Mouse (Mus musculus) 3T3-L1 (cell line): ENCODE results near the gene Etv6.

ENCODE experiments used
- DNase-seq: peaks from one replicate; pipeline ENCODE4 v3.0.0-alpha.2; 2015; ENCODE audit warnings: low read depth, low spot score

Etv6 gene

DNA sequence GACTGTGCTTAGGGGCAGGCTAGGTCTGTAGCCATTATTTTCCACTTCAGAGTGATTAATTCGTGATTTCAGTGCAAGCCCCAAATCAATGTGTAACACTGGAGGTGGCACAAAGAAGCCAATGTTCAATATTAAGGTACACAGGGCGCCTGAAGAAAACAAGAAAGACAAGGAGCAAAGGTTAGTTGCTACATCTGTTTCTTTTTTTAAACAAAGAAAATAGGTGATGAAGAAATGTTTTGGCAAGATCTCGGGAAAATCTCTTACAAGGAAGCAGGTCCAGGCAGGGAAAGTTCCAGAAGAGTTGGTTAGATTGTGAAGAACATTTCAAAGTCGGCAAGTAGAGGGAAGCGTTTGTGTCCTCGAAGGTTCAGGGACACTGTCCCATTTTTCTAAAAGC, 39.5 kb downstream of the Etv6 start:
- no peak for DNase-seq

DNA sequence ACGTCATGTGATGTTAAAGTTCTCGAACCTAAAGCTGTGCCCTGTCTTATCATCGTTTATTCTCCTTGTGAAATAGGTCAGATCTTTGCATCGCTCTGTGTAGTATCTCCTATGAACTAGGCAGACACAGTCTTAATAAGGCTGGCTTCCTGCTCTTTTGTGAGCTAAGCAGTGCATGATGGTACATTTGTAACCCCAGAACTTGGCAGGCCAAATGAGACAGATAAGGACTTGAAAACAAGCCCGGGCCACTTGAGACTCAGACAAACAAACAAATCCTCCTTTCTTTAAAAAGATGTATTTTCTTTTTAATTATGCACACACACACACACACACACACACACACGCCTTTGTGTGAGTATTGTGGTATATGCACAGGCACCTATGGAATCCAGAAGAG, 42.5 kb downstream of the Etv6 start:
- no peak for DNase-seq

DNA sequence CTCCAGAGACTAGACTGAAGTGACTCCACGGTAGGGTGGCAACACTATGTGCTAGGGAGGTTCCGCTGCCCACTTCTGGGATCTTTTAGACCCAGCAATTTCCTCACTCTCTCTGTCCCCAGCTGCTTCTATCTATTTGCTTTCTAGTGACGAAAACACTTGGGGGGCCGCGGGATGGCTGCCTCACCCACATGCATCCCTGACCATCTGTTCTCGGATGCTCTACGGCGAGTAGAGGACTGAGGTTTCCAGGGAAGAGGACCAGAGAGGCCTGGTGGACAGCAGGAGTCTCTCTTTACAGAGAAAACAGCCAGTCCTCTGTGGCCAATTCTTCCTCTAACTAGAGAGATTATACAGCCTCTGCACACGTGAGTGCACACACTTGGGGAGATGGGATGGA, 43.6 kb downstream of the Etv6 start:
- DNase-seq = no peak

DNA sequence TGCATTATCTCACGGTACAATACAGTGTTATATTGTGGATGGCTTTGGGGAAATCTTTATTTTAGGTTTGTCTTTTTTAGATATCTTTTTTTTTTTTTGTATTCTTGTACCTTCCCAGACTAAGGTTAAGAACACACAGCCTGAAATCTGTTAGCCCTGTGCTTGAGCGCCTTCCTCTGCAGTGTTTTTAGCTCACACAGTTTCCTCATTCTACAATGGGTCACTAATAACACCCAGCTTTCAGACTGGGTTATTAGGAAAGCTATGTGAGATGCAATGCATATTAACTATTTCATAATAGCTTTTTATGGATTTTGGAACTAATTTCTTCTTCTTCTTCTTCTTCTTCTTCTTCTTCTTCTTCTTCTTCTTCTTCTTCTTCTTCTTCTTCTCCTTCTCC, 44.1 kb downstream of the Etv6 start:
- no peak for DNase-seq

DNA sequence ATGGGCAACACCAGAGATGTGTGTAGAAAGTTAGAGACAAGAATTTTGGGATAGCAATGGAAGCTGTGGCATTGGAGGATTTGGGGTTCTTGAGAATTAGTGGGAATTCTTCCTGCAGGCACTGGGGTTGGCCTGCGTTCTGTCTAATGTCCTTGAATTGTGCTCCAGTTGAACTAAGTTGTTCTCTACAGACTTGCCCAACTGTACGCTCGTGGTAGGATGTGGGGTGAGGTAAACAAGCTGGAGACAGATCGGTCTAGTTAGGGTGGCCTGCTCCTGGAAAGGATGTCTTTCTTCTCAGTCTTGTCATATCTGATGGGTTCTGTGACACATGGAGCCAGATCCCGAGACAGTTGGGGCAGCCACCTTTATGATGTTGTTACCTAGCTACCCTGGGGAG, 45.4 kb downstream of the Etv6 start:
- no peak for DNase-seq

DNA sequence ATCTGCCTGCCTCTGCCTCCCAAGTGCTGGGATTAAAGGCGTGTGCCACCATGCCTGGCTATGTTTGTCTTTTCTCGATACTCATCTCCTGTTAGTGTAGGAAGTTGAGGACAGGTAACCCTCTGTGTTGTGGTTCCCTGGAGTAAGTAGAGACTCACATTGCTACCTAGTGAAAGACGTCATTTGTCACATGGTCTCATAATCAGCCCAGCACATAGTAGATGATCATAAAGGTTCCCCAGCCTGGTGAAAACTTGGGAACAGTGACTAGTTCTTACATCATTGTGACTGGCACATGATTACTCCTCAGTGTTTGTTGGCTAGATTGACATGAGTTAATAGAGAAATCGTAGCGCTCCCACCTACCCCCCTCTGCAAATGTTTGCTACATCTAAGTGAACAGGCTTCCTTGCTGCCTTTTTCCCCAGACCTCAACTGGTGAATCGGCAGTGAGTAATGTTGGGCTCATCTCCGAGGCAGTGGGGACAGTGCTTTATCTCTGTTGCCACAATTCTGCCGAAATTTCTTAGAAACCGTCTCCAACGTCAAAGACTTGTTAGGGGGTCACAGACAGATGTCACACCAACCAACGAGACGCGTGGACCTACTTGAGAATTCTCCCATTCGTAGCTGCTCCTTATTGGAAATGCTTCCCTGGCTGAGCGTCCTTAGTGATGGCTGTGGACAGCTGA, 46.9 kb downstream of the Etv6 start:
- DNase-seq = peak; percentile 66

DNA sequence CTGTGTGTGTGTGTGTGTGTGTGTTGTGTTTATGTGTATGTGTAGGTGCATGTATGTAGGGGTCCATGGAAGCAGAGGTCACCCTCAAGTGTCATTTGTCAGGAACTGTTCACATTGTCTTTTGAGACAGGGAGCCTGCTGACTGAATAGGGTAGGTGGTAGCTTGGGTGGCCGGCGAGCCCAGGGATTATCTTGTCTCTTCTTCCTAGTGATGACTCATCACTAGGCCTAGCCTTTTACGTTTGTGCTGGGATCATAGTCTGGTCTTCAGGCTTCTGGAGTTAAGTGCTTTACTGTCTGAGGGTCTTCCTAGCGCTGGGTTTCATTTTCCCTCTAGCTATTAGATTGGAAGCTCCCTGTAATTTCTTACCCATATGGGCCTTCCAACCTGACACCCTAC, 47.9 kb downstream of the Etv6 start:
- no peak for DNase-seq

DNA sequence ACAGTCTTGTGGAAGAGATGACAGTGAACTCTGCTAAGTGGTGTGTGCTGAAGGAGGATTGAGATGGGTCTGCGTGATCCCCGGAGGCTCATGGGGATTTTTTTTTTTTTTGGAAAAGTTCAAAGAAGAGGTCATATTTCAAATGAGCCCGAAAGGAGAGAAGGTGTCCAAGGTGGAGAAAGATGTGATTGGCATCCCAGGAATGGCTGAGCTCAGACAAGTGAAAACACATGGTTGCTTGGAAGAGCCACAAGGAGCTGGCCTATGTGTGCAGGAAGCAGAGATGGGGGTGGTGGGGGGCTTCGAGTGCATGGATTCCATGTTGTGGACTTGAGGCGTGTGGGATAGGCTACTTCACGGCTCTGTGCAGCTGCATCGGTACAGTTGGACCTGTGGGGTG, 50.9 kb downstream of the Etv6 start:
- no peak for DNase-seq

DNA sequence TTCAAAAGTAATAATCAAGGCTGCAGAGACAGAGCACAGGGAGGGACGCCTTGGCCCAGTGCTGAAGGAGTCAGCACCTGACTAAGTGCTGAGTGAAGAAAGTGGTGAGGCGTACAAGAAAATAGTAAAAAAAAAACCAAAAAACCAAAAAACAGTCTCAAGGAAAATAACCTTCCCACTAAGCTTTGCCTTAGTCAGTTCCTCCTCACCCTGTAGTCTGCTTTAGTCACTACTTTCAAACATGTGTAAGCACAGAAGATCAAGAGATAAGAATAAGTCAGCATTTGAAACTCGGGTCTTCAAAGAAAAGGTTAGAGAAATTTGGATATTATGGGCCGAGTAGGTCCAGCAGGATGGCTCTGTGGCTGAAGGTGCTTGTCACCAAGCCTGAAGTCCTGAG, 52.2 kb downstream of the Etv6 start:
- DNase-seq = no peak

DNA sequence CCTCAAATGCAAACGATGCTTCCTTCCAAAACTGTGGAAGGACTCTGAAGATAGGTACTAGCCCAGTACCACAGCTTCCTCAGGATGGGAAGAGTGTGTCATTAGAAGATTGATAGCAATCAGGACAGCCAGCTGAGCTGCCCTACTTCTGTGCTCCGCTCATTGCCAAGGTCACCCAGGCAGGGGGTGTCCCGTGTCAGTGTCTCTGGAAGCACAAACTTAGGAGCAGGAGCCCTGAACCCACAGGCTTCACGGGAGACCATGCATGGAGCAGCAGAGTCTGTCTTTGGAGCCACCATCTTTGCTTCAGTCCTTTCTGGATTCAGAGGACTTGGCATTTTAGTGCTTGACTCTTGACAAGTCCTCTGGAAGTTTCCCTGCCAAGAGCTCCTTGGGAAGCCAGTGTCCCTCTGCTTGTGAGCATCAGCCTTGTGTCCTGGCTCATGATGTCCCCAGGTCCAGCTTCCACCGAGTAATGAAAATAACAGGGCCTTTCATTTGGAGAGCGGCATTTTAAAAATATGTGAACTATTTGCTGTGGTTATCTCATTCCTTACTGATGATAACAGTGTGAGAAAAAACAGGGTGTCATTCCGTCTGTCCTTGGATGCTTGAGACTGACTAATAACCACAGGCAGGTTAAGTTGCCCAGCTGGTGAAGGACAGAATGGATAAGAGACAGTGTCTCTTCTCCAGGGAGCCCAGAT, 54.3 kb downstream of the Etv6 start:
- DNase-seq = peak; percentile 87

DNA sequence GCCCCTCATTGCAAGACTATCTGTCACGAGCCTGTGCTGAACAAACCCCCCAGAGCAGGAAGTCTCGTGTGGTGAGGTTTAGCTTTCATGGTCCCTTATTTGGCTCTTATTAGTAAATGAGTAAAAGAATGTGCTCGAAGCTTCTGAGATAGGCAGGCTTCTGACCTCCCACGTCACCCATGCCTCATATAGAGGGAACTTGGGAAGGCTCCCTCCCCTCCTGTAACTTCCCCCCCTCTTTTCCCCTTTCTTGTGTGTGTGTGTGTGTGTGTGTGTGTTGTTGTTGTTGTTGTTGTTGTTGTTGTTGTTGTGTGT, 54.8 kb downstream of the Etv6 start:
- no peak for DNase-seq

DNA sequence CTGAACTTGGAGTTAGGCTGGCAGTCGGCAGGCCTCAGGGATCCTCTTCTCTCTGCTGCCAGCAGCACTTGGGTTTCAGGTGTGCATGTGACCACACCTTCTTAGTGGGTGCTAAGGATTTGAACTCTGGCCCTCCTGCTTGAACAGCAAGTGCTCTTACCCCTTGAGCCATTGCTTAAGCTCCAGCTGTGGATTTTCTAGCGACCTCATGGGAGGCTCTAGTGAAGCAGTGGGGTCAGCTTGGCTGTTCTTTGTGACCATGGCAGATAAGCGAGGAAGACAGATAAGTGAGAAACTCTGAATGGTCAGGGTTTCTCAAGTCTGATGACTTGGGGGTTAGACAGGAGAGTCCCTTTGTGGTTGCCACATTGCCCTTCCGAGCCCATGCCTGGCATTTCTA, 55.4 kb downstream of the Etv6 start:
- no peak for DNase-seq

DNA sequence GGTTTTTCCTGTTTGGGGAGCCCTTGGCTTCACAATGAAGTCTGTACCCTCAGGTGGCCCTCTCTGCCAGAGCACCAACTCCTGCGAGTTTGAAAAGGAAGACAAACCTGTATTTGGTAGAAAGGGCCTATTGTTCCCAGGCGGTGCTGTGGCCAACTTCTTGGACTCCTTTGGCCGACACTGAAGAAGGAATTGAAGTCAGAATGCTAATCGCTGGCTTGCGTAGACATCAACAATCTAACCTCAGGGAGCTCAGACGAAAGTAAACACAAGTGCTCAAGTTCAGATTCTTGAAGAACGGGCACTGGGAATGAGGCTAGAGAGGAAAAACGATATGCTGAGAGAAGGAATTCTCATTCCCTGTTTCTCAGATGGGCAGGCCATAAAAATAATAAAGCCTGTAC, 55.9 kb downstream of the Etv6 start:
- no peak for DNase-seq

DNA sequence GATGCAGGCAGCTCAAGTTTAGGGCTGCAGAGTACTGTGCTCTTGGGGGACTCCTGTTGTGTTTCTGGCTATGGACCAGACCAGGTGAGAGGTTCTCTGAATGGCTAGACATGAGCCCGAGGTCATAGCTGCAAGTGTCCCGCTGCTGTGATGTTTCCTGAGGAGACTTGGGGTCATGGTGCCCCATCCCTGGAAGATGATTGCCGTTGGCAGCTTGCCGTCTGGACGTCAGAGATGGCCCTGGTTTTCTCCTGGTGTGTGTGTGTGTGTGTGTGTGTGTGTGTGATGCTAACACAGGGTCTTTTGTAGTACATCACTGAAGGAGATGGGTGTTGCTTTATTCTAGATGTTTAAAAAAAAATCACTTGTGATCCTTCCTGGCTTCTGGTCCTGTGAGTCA, 58.6 kb downstream of the Etv6 start:
- no peak for DNase-seq

DNA sequence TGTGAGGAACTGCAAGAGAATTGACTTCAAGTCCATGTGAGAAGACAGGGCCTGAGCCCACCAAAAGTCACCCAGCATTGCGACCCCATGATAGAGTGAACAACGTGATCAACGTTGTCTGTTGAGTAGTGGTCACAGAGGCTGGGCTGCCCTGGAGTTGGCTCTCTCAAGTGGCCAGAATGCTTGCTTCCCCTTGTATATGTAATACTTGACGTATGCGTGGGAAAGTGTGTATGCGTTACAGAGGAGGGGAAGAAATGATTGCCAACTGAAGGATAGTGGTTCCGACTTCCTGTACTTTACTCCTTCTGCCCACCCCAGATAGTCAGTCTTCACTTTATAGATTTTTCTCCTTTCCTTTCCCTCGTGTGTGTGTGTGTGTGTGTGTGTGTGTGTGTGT, 59.1 kb downstream of the Etv6 start:
- no peak for DNase-seq

DNA sequence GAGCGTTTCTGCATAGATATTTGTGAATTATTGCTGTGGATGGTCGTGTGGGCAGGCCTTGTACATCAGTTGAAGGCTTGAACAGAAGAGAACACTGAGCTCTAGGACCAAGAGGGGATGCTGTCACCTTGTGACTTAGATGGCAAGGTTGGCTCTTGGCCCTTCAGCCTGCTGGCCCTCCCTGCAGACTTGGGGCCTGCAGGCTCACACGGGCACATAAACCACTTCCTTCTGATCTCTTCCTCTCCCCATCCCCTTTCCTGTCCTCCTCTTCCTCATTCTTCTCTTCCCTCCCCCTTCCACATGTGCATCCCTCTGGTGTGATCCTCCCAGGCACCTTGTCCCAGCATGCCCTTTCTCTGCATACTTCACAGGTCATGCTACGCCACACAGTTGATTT, 60.1 kb downstream of the Etv6 start:
- DNase-seq = no peak

DNA sequence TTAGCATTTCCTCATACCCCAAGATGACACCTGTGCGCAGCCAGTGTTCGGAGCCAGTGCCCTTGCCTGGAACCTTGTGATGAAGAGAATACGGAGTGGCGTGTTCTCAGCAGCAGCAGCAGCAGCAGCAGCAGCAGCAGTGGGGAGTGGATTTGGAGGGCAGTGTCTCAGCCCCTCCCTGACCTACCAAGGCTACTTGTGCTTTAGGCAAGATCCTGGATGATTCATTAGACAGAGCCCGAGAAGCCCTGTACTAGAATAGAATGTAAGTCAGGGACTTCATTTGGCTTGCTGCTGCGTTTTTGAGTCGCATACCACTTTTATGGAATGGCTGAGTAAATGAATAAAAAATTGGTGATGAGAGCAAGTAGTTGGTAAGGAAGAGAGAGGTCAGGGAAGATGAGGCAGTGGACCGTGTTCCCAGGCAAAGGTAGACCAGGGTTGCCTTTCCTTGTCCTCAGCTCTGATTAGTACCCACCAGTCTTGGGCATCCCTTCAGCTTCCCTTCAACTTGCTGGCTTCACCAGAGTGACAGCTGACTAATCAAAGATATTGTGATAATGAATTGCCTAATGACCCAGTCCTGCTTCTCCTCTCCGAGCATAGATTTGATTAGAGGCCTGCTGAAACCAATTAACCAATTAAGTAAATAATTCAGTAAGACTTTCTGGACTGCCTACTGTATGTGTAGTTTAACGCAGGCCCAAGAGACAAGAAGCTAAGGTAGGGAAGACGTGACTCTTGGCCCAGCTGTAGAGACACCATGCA, 64.7 kb downstream of the Etv6 start:
- no peak for DNase-seq

DNA sequence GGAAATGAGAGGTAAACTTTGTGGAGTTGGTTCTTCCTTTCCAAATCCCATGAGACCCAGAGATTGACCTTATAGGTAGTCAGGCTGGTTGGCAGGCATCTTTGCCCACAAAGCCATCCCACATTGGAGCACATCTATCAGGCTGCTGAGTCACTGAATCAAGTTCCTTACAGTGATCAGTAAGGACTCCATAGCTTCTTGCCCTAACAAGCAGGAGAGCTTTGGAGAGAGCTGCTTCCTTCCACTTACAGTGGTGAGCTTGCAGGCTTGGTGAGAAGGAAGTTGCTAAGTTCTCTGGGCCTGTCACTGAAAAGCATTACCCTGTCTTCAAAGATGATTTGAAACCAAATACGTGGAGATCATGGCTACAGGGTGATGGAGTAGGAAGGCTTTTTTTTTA, 66.9 kb downstream of the Etv6 start:
- DNase-seq = peak; percentile 41

DNA sequence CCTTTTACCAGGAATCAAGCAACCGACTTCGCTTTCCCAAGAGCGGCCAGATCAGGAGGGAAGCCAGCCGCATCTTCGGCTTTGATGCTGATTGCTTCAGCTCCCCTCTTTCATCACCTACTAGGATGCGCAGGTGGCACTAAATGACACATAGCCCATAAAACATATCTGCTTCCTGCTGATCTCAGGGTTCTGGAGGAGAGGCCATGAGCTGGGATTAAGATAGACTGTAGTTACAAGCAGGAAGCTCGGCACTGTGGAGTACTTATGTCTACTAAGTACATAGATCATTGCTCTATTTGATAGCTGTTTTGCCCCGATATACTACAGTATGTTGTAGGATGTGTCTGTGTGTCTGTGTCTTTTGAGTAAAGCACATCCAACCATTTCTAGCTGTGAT, 68.0 kb downstream of the Etv6 start:
- DNase-seq = no peak

DNA sequence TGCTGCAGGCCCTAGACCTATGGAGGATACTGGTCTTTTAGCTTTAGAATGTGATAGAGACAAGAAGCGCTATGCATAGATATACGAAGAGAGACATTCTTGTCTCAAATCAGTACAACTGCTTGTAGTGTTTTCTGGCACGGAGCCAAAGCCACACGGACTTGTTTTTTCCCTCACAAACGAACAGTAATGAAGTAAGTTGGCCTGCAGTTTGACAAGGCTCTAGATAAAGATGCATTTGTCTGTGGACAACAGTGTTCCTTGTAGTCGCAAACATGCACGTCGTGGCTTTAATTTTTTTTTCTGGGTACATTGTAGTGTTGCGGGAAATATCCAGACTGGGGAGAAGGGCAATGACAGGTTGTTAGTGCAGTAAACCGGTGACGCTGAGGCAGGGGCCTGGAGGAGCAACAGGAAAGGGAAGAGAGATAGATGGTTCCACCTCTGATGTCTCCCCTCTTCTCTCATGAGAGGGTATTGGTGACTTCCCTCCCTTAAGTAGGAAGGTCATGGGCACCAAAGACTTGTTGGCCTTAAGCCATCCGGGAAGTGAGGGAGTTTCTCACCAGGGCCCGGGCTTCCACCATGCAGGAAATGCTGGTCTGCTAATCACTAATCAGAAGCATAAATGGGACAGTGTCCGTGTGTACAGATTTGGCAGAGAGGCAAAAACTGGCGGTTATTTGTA, 70.2 kb downstream of the Etv6 start:
- DNase-seq = no peak

DNA sequence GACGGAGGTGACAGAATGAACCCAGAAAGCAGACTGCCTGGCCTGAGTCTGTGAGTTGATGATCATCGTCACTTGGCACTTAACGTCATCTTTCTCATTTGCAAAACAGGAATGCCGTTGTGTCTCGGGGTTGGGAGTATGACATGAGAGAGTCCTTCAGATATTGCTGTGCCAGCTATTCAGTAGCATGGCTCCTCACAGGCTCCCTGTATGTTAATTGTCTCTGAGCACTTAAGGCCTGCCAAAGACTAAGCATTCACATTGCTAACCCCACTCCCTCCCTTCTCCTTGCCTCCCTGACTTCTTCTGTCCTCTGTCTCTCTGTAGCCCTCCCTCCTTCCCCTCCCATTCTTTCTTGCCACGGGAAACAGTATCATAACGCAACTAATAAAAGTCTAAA, 72.2 kb downstream of the Etv6 start:
- DNase-seq = no peak

DNA sequence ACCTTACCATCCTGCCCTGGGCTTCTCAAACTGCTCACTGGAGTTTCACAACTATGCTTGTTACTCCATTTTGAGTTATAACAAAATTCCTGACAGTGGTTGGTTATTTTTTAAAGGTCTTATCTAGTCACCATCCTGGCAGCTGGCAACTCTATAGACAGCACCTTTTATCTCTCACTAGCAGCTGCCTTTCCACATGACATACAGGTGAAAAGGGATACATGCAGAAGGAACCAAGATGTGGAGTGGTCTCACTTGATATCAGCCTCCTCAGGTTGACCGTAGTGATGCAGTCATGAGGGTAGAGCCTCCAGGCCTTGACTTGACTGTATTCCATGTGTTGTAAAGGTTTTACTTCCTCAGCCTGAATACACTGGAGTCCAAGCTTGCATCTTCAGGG, 74.2 kb downstream of the Etv6 start:
- no peak for DNase-seq

DNA sequence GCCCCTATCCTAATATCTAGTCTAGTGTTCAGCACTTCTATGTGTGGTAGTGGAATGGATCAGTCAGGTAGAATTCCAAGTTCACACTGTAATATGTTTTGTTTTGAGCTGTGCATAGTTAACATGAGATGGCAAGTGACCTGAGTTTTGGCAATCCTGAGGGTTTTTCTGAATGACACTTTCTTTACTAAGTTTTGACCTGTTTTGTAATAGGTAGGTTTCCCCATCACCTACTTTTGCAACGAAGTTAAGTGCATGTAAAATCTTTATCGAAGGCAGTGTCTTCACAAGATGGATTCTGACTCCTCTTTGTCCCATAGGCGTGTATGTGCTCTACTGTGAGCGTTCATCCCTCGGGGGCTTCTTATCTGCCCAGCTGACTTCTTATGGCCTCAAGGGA, 74.7 kb downstream of the Etv6 start:
- no peak for DNase-seq
